11 mouse cellular contexts compared by ENCODE assay signal in genomic region chr19:10482703-10483102, GRCm38 (mm10). TPM values are rescaled to one million over a fixed set of nuclear protein-coding genes. Genes with fewer than 3 reads are reported as not detected.
DNase-seq lines count a peak whose midpoint lies in the region; ATAC-seq and TF ChIP-seq lines count a peak whose summit lies in the region.
"Had no signal": no experiment of that assay in that cellular context is flagged by ENCODE, and none has a peak within 500 bp of the region (broad histone marks: within the 10 kb centered on the region; RNA-seq: fewer than 3 reads in every experiment).

TSS of gene Ppp1r32 (minus strand) at chr19:10482928.

- no peaks in the 10 kb centered on the region for H3K36me3 ChIP-seq in heart, embryonic 10.5 days
- no peaks in the 10 kb centered on the region for H3K36me3 ChIP-seq in heart, embryonic 11.5 days (ENCODE audit: control insufficient read depth, insufficient read depth, low read length)
- H3K36me3 ChIP-seq in forebrain, embryonic 10.5 days (replicated peaks), result no peaks in the 10 kb centered on the region
- H3K36me3 ChIP-seq in limb, embryonic 11.5 days (ENCODE audit: control insufficient read depth, insufficient read depth, low read length), result no peaks in the 10 kb centered on the region
- H3K36me3 ChIP-seq: embryonic facial prominence, embryonic 13.5 days; limb, embryonic 13.5 days had no signal

- H3K4me2 ChIP-seq in heart, embryonic 11.5 days, result no peak within 1 kb of the TSS
- no peak within 1 kb of the TSS for H3K4me2 ChIP-seq in limb, embryonic 11.5 days (ENCODE audit: low read depth, severe bottlenecking)
- H3K4me2 ChIP-seq: embryonic facial prominence, embryonic 13.5 days; limb, embryonic 13.5 days had no signal

- H3K27ac ChIP-seq in heart, embryonic 10.5 days, result no peak within 1 kb of the TSS
- H3K27ac ChIP-seq in heart, embryonic 11.5 days (ENCODE audit: low read depth, low read length), result no peak within 1 kb of the TSS
- no peak within 1 kb of the TSS for H3K27ac ChIP-seq in forebrain, embryonic 10.5 days
- H3K27ac ChIP-seq in limb, embryonic 11.5 days (replicated peaks; ENCODE audit: low read depth, low read length), result no peak within 1 kb of the TSS
- H3K27ac ChIP-seq in cerebellum, adult 2 months (ENCODE audit: insufficient read depth, low read length), result no peak within 1 kb of the TSS
- H3K27ac ChIP-seq: embryonic facial prominence, embryonic 13.5 days; limb, embryonic 13.5 days had no signal

- H3K4me1 ChIP-seq in heart, embryonic 10.5 days, result peaks cover 20% of the 10 kb centered on the region
- H3K4me1 ChIP-seq in heart, embryonic 11.5 days (ENCODE audit: control insufficient read depth, insufficient read depth, low read length), result peaks cover 4% of the 10 kb centered on the region; the same call in 1 of the 2 replicates
- H3K4me1 ChIP-seq in forebrain, embryonic 10.5 days, result peaks cover 22% of the 10 kb centered on the region
- H3K4me1 ChIP-seq in limb, embryonic 11.5 days (ENCODE audit: control insufficient read depth, insufficient read depth, low read length), result no peaks in the 10 kb centered on the region
- H3K4me1 ChIP-seq in cerebellum, adult 2 months (ENCODE audit: control insufficient read depth, insufficient read depth, low read length), result no peaks in the 10 kb centered on the region; the same call in 1 of the 2 replicates

- intact Hi-C loops in heart, postnatal 25 days (cut with DNase I), result no loop called here

- peaks cover 81% of the 10 kb centered on the region for H3K27me3 ChIP-seq in heart, embryonic 10.5 days (ENCODE audit: insufficient read depth, poor library complexity, severe bottlenecking)
- peaks cover 54% of the 10 kb centered on the region for H3K27me3 ChIP-seq in heart, embryonic 11.5 days (ENCODE audit: control insufficient read depth, insufficient read depth, low read length)
- peaks cover 20% of the 10 kb centered on the region for H3K27me3 ChIP-seq in forebrain, embryonic 10.5 days (ENCODE audit: poor library complexity, severe bottlenecking)
- no peaks in the 10 kb centered on the region for H3K27me3 ChIP-seq in limb, embryonic 11.5 days (ENCODE audit: control insufficient read depth, insufficient read depth, low read length)
- no peaks in the 10 kb centered on the region for H3K27me3 ChIP-seq in cerebellum, adult 2 months (ENCODE audit: control insufficient read depth, insufficient read depth, low read length)

- no peaks in the 10 kb centered on the region for H3K9me3 ChIP-seq in heart, embryonic 10.5 days
- no peaks in the 10 kb centered on the region for H3K9me3 ChIP-seq in heart, embryonic 11.5 days (replicated peaks; ENCODE audit: control insufficient read depth, low read length)
- H3K9me3 ChIP-seq in forebrain, embryonic 10.5 days, result no peaks in the 10 kb centered on the region
- H3K9me3 ChIP-seq in limb, embryonic 11.5 days (ENCODE audit: control insufficient read depth, low read length), result no peaks in the 10 kb centered on the region
- H3K9me3 ChIP-seq: embryonic facial prominence, embryonic 13.5 days; limb, embryonic 13.5 days had no signal

- no peak within 1 kb of the TSS for H3K9ac ChIP-seq in heart, embryonic 11.5 days (ENCODE audit: low read depth, low read length)
- H3K9ac ChIP-seq in limb, embryonic 11.5 days (ENCODE audit: low read length), result no peak within 1 kb of the TSS
- H3K9ac ChIP-seq: embryonic facial prominence, embryonic 13.5 days; limb, embryonic 13.5 days had no signal

- WGBS in heart, embryonic 10.5 days, result 26% methylated on average over 6 of the region's 6 CpGs
- 36% methylated on average over 6 of the region's 6 CpGs for WGBS in heart, embryonic 11.5 days (ENCODE audit: insufficient replicate concordance)
- 28% methylated on average over 6 of the region's 6 CpGs for WGBS in forebrain, embryonic 10.5 days
- WGBS in limb, embryonic 11.5 days, result 31% methylated on average over 6 of the region's 6 CpGs
- WGBS in cerebellum, adult 2 months, result 28% methylated on average over 6 of the region's 6 CpGs

- no peak for ATAC-seq in heart, embryonic 11.5 days (replicated peaks; ENCODE audit: insufficient number of reproducible peaks, low FRiP score, low TSS enrichment)
- no peak for ATAC-seq in limb, embryonic 11.5 days (ENCODE audit: insufficient number of reproducible peaks, low FRiP score, low TSS enrichment, low read depth)

- no peak for TF ChIP-seq CTCF in cerebellum, adult 2 months (IDR thresholded peaks at IDR 0.05; ENCODE audit: borderline replicate concordance, insufficient read depth, low read depth, low read length)

- no peak within 1 kb of the TSS for H3K4me3 ChIP-seq in heart, embryonic 10.5 days
- H3K4me3 ChIP-seq in heart, embryonic 11.5 days (ENCODE audit: low read depth, low read length), result no peak within 1 kb of the TSS
- H3K4me3 ChIP-seq in forebrain, embryonic 10.5 days, result no peak within 1 kb of the TSS
- H3K4me3 ChIP-seq in limb, embryonic 11.5 days (ENCODE audit: low read depth, low read length), result no peak within 1 kb of the TSS
- H3K4me3 ChIP-seq in cerebellum, adult 2 months (replicated peaks; ENCODE audit: insufficient read depth, low read depth, low read length), result no peak within 1 kb of the TSS
- H3K4me3 ChIP-seq: embryonic facial prominence, embryonic 13.5 days; limb, embryonic 13.5 days had no signal

- no peak for TF ChIP-seq POLR2A in cerebellum, adult 2 months (IDR thresholded peaks at IDR 0.05; ENCODE audit: borderline replicate concordance, insufficient read depth, low read length)

- DNase-seq in heart, embryonic 10.5 days (ENCODE audit: low spot score), result peak; percentile 89
- peak; percentile 72 for DNase-seq in forebrain, embryonic 10.5 days (ENCODE audit: extremely low spot score, low spot score)
- peak; percentile 52 for DNase-seq in limb, embryonic 11.5 days (ENCODE audit: low spot score)
- peak; percentile 93 for DNase-seq in retina, postnatal 1 day
- no peak for DNase-seq in cerebellum, adult 2 months
- no peak for DNase-seq in gastrocnemius, adult 8-10 months (ENCODE audit: low spot score in 2 of 2)
- DNase-seq in heart, postnatal 25 days (ENCODE audit: low spot score), result no peak
- DNase-seq: heart, postnatal 14 days had no signal

RNA-seq across cellular contexts. Expression of gene Ppp1r32, which starts in this region (rescaled TPM):
- not detected in 2 replicates for polyA plus RNA-seq in heart, embryonic 10.5 days (2016; fragmentation: Nextera tagmentation; extraction: Ambion mirVana)
- not detected in 2 replicates for polyA plus RNA-seq in heart, embryonic 11.5 days (2014; fragmentation: Nextera tagmentation; extraction: Ambion mirVana)
- polyA plus RNA-seq in forebrain, embryonic 10.5 days (2016; fragmentation: Nextera tagmentation; extraction: Ambion mirVana), result 0.16 and 0.24 TPM in 2 replicates
- polyA plus RNA-seq in limb, embryonic 11.5 days (2014; fragmentation: Nextera tagmentation; extraction: Ambion mirVana), result 0.16 TPM in 1 of 2 replicates, not detected in the other
- 1.3 and 1.8 TPM in 2 replicates for polyA plus RNA-seq in cerebellum, adult 2 months (2012; rRNA removed)
- total RNA-seq in gastrocnemius, adult 8-10 months (2022), result under 1 TPM; 0.35 to 0.92 (median 0.46) TPM
- under 1 TPM in 1 of 2 experiments, not detected in 1; 0.21 TPM for total RNA-seq in heart, postnatal 25 days (2021)
- polyA plus RNA-seq: limb, embryonic 13.5 days had no signal

Comparison
In these comparisons a context has a peak if more than half of its experiments do, and no peak if none do; other contexts are left out.
1. Peak in DNase-seq in heart, embryonic 10.5 days; RNA of the gene not detected or under 1 TPM.
2. Peak in DNase-seq in forebrain, embryonic 10.5 days; RNA of the gene not detected or under 1 TPM.
3. Peak in DNase-seq in limb, embryonic 11.5 days; RNA of the gene not detected or under 1 TPM.